Mouse (Mus musculus): ENCODE results near the gene Hydin. TPM values are rescaled to one million over a fixed set of nuclear protein-coding genes. Genes with fewer than 3 reads are reported as not detected.

The Hydin gene
- polyA plus RNA-seq, 1 experiment from 2014 or later = 0.23 TPM

DNA sequence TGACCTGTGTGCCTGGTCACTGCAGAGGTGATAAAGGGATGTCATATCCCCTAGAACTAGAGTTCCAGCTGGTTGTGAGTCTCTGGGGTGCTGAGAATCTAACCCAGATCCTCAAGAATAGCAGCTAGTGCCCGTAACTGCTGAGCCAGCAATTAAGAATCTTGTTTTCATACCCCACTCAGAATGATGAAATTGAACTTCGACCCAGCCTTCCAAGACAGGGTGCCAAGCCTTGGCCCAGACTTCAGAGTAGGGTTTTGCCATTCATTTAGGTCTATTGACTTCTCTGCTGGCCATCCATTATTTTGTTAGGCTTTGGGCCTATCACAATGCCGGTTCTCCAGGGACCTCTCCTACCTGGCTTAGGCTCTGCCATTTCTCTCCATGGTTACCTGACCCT lies 367.0 kb downstream of the Hydin start:
- no peaks in the 10 kb centered on the region for H3K27me3 ChIP-seq (ENCODE audit: control insufficient read depth, insufficient read depth, low read length)
- H3K4me1 ChIP-seq (ENCODE audit: control insufficient read depth, insufficient read depth, low read length) = peaks cover 9% of the 10 kb centered on the region; the same call in 1 of the 2 replicates
- no peak overlapping the region for H3K4me2 ChIP-seq (ENCODE audit: low read depth, low read length)
- no peak overlapping the region for H3K4me3 ChIP-seq (replicated peaks; ENCODE audit: low read length)
- ATAC-seq (ENCODE audit: insufficient read depth, low FRiP score) = no peak
- no peaks in the 10 kb centered on the region for H3K36me3 ChIP-seq (ENCODE audit: control insufficient read depth, insufficient read depth, low read length)
- WGBS = 92% methylated on average over 3 of the region's 3 CpGs
- H3K9ac ChIP-seq (ENCODE audit: low read length) = no peak overlapping the region
- no peak overlapping the region for H3K27ac ChIP-seq (ENCODE audit: low read length)
- H3K9me3 ChIP-seq (replicated peaks; ENCODE audit: control insufficient read depth, low read length) = no peaks in the 10 kb centered on the region

DNA sequence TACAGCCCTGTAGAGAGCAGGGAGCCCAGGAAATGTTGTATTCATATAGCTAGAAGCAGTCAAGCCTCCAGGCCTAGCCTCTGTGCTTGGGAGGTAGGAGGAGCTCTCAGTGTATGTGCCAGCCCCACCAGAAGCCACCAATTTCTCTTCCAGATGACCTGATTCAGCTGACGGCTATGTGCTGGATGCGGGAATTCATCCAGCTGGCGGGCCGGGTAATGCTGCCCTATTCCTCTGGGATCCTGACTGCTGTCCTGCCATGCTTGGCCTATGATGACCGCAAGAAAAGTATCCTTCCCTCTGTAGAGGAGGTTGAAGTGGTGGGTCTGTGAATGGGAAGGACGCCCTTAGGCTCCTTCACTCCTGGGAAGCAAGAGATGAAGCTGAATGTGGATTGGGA lies 369.4 kb downstream of the Hydin start:
- WGBS = 92% methylated on average over 6 of the region's 6 CpGs
- Histone ChIP-seq H3K27ac (ENCODE audit: low read length) (no peak overlapping the region), H3K9me3 (replicated peaks; ENCODE audit: control insufficient read depth, low read length) (no peaks in the 10 kb centered on the region), H3K9ac (ENCODE audit: low read length) (no peak overlapping the region), H3K4me3 (replicated peaks; ENCODE audit: low read length) (no peak overlapping the region), H3K36me3 (ENCODE audit: control insufficient read depth, insufficient read depth, low read length) (no peaks in the 10 kb centered on the region), H3K4me2 (ENCODE audit: low read depth, low read length) (no peak overlapping the region), H3K4me1 (ENCODE audit: control insufficient read depth, insufficient read depth, low read length) (no peaks in the 10 kb centered on the region), H3K27me3 (ENCODE audit: control insufficient read depth, insufficient read depth, low read length) (no peaks in the 10 kb centered on the region)
- no peak for ATAC-seq (ENCODE audit: insufficient read depth, low FRiP score)

DNA sequence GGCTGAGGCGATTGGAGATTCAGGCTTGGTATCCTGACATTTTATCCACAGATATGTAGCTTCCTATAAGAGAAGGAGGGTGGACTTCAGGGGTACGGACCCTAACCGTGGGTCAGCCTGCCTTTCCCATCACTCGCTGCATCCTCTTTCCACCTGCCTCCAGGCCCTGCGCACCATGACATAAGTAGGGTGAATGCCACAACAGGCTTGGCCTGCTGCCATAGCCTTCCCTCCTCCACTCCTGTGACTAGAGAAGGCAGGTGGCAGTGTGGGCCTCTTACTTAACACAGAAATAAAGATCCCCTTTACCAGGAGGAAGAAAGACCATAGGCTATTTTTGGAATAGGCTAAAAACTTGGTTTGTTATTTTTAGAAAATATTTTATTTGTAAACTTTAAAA lies 375.6 kb downstream of the Hydin start:
- no peak overlapping the region for H3K27ac ChIP-seq (ENCODE audit: low read length)
- no peak overlapping the region for H3K9ac ChIP-seq (ENCODE audit: low read length)
- H3K36me3 ChIP-seq (ENCODE audit: control insufficient read depth, insufficient read depth, low read length) = no peaks in the 10 kb centered on the region
- WGBS = 90% methylated on average over 5 of the region's 5 CpGs
- H3K9me3 ChIP-seq (replicated peaks; ENCODE audit: control insufficient read depth, low read length) = no peaks in the 10 kb centered on the region
- H3K4me2 ChIP-seq (ENCODE audit: low read depth, low read length) = no peak overlapping the region
- no peaks in the 10 kb centered on the region for H3K4me1 ChIP-seq (ENCODE audit: control insufficient read depth, insufficient read depth, low read length)
- ATAC-seq (ENCODE audit: insufficient read depth, low FRiP score) = no peak
- no peaks in the 10 kb centered on the region for H3K27me3 ChIP-seq (ENCODE audit: control insufficient read depth, insufficient read depth, low read length)
- no peak overlapping the region for H3K4me3 ChIP-seq (replicated peaks; ENCODE audit: low read length)

DNA sequence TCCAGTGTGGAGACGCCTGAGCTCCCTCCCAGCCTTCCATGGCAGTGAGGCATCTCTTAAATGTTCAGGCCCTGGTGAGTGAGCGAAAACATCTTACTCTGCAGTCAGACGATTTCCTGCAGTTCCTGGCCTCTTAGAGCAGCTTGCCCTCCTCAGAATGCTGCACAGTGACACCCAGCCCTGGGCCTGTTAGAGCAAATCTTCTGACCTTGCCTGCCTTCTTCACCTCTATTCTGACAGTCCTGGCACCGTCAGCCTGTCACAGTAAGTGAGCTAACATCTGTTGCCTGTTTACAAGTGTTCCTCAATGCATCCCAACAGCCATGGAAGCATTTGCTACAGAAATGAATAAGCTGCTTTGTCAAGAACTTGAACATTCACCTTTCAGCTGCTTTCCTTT lies 376.4 kb downstream of the Hydin start:
- 73% methylated on average over 4 of the region's 4 CpGs for WGBS
- Histone ChIP-seq H3K27ac (ENCODE audit: low read length) (no peak overlapping the region), H3K4me2 (ENCODE audit: low read depth, low read length) (no peak overlapping the region), H3K9ac (ENCODE audit: low read length) (no peak overlapping the region), H3K4me1 (ENCODE audit: control insufficient read depth, insufficient read depth, low read length) (no peaks in the 10 kb centered on the region), H3K9me3 (replicated peaks; ENCODE audit: control insufficient read depth, low read length) (no peaks in the 10 kb centered on the region), H3K4me3 (replicated peaks; ENCODE audit: low read length) (no peak overlapping the region), H3K36me3 (ENCODE audit: control insufficient read depth, insufficient read depth, low read length) (no peaks in the 10 kb centered on the region), H3K27me3 (ENCODE audit: control insufficient read depth, insufficient read depth, low read length) (no peaks in the 10 kb centered on the region)
- no peak for ATAC-seq (ENCODE audit: insufficient read depth, low FRiP score)

DNA sequence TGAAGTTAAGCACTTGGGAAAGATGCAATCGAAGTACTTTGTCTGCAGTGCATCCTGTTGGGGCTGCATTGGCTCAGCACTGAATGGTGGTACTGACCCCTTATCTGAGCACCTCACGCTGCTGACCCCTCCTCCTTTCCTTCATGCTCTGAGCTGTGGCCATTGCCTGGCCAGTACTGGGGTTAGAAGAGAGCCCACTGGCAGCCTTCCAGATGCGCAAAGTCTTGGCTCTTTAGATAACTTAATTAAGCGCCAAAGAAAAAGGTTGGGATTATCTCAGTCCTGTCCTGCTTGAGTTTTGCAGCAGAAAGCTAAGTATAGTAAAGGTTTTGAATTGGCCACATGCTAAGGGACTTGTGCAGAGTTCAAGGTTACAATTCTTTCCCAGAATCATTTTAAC lies 377.6 kb downstream of the Hydin start:
- no peak overlapping the region for H3K9ac ChIP-seq (ENCODE audit: low read length)
- no peak overlapping the region for H3K4me3 ChIP-seq (replicated peaks; ENCODE audit: low read length)
- 79% methylated on average over 4 of the region's 4 CpGs for WGBS

DNA sequence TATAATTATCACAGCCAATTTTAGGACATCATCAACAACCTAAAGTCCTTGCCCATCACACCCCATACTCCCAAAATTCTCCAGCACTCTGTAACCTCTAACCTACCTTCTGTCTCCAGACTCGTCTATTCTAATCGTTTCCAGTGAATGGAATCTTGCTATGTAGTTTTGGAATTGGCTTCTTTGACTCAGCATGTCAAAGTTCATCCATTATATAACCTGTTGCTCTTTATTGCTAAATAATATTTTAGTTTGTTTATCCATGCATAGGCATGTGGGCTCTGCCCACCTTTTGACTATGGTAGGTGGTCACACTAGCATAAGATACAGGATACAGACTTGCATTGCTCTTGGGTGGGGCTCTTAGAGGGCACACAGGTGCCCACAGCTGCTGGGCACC lies 378.1 kb downstream of the Hydin start:
- 84% methylated on average over 2 of the region's 2 CpGs for WGBS
- no peak for ATAC-seq (ENCODE audit: insufficient read depth, low FRiP score)
- no peak overlapping the region for H3K4me2 ChIP-seq (ENCODE audit: low read depth, low read length)
- H3K9ac ChIP-seq (ENCODE audit: low read length) = no peak overlapping the region
- no peak overlapping the region for H3K4me3 ChIP-seq (replicated peaks; ENCODE audit: low read length)
- H3K4me1 ChIP-seq (ENCODE audit: control insufficient read depth, insufficient read depth, low read length) = no peaks in the 10 kb centered on the region
- no peaks in the 10 kb centered on the region for H3K9me3 ChIP-seq (replicated peaks; ENCODE audit: control insufficient read depth, low read length)
- 0 out of 2 replicates have a peak, but pooled peaks cover 3% of the 10 kb centered on the region for H3K36me3 ChIP-seq (ENCODE audit: control insufficient read depth, insufficient read depth, low read length)
- no peaks in the 10 kb centered on the region for H3K27me3 ChIP-seq (ENCODE audit: control insufficient read depth, insufficient read depth, low read length)
- no peak overlapping the region for H3K27ac ChIP-seq (ENCODE audit: low read length)

More for the DNA sequence above, 377.6 kb downstream of the Hydin start:
- no peaks in the 10 kb centered on the region for H3K27me3 ChIP-seq (ENCODE audit: control insufficient read depth, insufficient read depth, low read length)
- no peak overlapping the region for H3K4me2 ChIP-seq (ENCODE audit: low read depth, low read length)
- 0 out of 2 replicates have a peak, but pooled peaks cover 3% of the 10 kb centered on the region for H3K36me3 ChIP-seq (ENCODE audit: control insufficient read depth, insufficient read depth, low read length)
- H3K9me3 ChIP-seq (replicated peaks; ENCODE audit: control insufficient read depth, low read length) = no peaks in the 10 kb centered on the region
- no peaks in the 10 kb centered on the region for H3K4me1 ChIP-seq (ENCODE audit: control insufficient read depth, insufficient read depth, low read length)
- ATAC-seq (ENCODE audit: insufficient read depth, low FRiP score) = no peak
- H3K27ac ChIP-seq (ENCODE audit: low read length) = no peak overlapping the region

DNA sequence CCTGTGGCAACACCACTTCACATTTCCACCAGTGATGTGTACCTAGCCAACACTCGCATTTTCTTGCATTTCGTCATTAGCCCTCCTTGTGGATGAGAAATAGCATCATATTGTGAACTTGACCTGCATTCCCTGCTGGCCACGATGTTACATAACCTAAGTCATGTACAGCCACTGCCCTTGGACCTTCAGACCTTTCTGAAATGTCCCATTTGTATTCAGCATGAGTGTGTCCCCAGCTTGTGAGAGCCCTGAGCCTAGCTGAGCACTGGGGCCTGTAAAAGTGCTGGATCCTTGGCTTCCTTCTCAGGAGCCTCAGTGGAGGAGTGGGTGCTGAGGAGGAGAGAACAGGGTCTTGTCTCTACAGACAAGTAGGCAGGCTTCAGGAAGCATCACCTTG lies 378.6 kb downstream of the Hydin start:
- Histone ChIP-seq H3K4me3 (replicated peaks; ENCODE audit: low read length) (no peak overlapping the region), H3K27ac (ENCODE audit: low read length) (no peak overlapping the region), H3K9me3 (replicated peaks; ENCODE audit: control insufficient read depth, low read length) (no peaks in the 10 kb centered on the region), H3K4me2 (ENCODE audit: low read depth, low read length) (no peak overlapping the region), H3K27me3 (ENCODE audit: control insufficient read depth, insufficient read depth, low read length) (no peaks in the 10 kb centered on the region), H3K4me1 (ENCODE audit: control insufficient read depth, insufficient read depth, low read length) (no peaks in the 10 kb centered on the region), H3K9ac (ENCODE audit: low read length) (no peak overlapping the region), H3K36me3 (ENCODE audit: control insufficient read depth, insufficient read depth, low read length) (0 out of 2 replicates have a peak, but pooled peaks cover 3% of the 10 kb centered on the region)
- WGBS = 88% methylated on average over 3 of the region's 3 CpGs
- no peak for ATAC-seq (ENCODE audit: insufficient read depth, low FRiP score)

DNA sequence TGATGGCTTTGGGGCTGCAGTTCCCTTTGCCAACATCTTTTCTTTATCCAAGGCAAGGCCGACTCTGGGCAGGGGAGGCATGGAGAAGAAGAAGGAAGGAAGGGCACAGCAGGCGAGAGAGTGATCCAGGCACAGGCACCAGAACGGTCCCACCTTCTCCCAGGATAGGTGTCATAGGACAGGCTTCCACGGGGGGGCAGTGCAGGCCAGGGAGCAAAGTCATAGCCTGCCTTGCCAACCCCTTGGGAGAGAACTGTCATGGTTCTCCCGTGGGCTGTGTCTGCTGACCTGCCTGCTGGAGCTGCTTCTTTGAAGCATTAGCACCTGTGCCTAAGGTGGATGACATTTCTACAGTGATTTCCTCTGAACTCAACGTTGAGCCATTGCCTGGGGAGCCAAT lies 379.3 kb downstream of the Hydin start:
- H3K36me3 ChIP-seq (ENCODE audit: control insufficient read depth, insufficient read depth, low read length) = 0 out of 2 replicates have a peak, but pooled peaks cover 3% of the 10 kb centered on the region
- no peak overlapping the region for H3K4me2 ChIP-seq (ENCODE audit: low read depth, low read length)
- H3K27ac ChIP-seq (ENCODE audit: low read length) = no peak overlapping the region
- H3K9me3 ChIP-seq (replicated peaks; ENCODE audit: control insufficient read depth, low read length) = no peaks in the 10 kb centered on the region
- no peaks in the 10 kb centered on the region for H3K27me3 ChIP-seq (ENCODE audit: control insufficient read depth, insufficient read depth, low read length)
- 36% methylated on average over 6 of the region's 6 CpGs for WGBS
- H3K4me1 ChIP-seq (ENCODE audit: control insufficient read depth, insufficient read depth, low read length) = no peaks in the 10 kb centered on the region
- H3K4me3 ChIP-seq (replicated peaks; ENCODE audit: low read length) = no peak overlapping the region
- H3K9ac ChIP-seq (ENCODE audit: low read length) = no peak overlapping the region
- peak; percentile 80; the same call in 1 of the 2 replicates for ATAC-seq (ENCODE audit: insufficient read depth, low FRiP score)

DNA sequence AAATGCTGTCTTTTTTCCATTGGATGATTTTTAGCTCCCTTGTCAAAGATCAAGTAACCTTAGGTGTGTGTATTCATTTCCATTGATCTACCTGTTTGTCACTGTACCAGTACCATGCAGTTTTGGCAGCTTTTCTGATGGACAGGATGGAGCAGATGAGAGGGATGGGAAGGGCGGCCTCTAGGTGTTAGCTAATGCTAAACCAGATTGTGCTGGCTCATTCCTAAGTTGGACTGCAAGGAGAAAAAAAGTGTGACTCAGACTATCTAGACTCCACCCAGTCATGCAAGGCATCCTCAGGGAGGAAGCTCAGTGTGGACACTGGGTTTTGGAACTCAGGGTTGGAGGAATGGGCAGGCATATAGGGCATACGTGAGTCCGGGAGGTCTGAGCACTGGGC lies 381.8 kb downstream of the Hydin start:
- no peak for ATAC-seq (ENCODE audit: insufficient read depth, low FRiP score)
- Histone ChIP-seq H3K4me1 (ENCODE audit: control insufficient read depth, insufficient read depth, low read length) (no peaks in the 10 kb centered on the region), H3K4me3 (replicated peaks; ENCODE audit: low read length) (no peak overlapping the region), H3K36me3 (ENCODE audit: control insufficient read depth, insufficient read depth, low read length) (0 out of 2 replicates have a peak, but pooled peaks cover 3% of the 10 kb centered on the region), H3K27me3 (ENCODE audit: control insufficient read depth, insufficient read depth, low read length) (no peaks in the 10 kb centered on the region), H3K9me3 (replicated peaks; ENCODE audit: control insufficient read depth, low read length) (no peaks in the 10 kb centered on the region), H3K4me2 (ENCODE audit: low read depth, low read length) (no peak overlapping the region), H3K27ac (ENCODE audit: low read length) (no peak overlapping the region), H3K9ac (ENCODE audit: low read length) (no peak overlapping the region)
- WGBS = 88% methylated on average over 3 of the region's 3 CpGs

DNA sequence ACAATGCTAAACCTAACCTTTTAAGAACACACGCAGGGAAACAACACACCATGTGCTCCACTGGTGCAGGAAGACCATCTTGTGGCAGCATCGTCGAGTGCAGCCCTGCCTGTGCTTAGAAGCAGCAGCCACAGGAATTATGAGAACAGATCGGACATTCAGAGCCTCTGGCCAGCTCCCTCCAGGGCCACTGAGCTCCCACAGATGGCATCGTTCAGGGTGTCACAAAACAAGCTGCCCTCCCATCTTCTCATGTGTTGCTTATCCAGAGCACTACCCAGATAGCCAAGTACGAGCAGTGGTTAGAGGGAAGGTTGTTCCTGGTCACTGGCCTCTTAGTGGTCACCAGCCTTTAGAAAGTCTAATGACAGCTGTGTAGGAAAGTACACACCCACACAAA lies 382.5 kb downstream of the Hydin start:
- 88% methylated on average over 6 of the region's 6 CpGs for WGBS
- Histone ChIP-seq H3K9me3 (replicated peaks; ENCODE audit: control insufficient read depth, low read length) (no peaks in the 10 kb centered on the region), H3K9ac (ENCODE audit: low read length) (no peak overlapping the region), H3K27ac (ENCODE audit: low read length) (no peak overlapping the region), H3K4me1 (ENCODE audit: control insufficient read depth, insufficient read depth, low read length) (no peaks in the 10 kb centered on the region), H3K36me3 (ENCODE audit: control insufficient read depth, insufficient read depth, low read length) (0 out of 2 replicates have a peak, but pooled peaks cover 3% of the 10 kb centered on the region), H3K4me2 (ENCODE audit: low read depth, low read length) (no peak overlapping the region), H3K4me3 (replicated peaks; ENCODE audit: low read length) (no peak overlapping the region), H3K27me3 (ENCODE audit: control insufficient read depth, insufficient read depth, low read length) (no peaks in the 10 kb centered on the region)
- no peak for ATAC-seq (ENCODE audit: insufficient read depth, low FRiP score)

All from stomach, embryonic 16.5 days (tissue).